Mouse (Mus musculus): ENCODE measurements at regions not wholly inside any gene's neighbourhood (a gene's known extent, or its start where the extent isn't known, plus 50 kb on each side); places are given as distances from the start of the nearest gene placed in this dataset.

- intact Hi-C loops (cut with DNase I), result loop anchor here (10.0 kb wide), 1 partner anchor 713 kb away; no protein-coding TSS in a partner anchor
- DNase-seq, result no peak
These were observed 153.3 kb downstream of the Shq1 start for GRCm38 (mm10) chr6:100517662-100518061.

GRCm38 (mm10) chr6:100512676-100513075, 158.3 kb downstream of the Shq1 start:
- intact Hi-C loops (cut with DNase I), result loop anchor here (5.0 to 10.0 kb wide), 2 partner anchors 225 to 708 kb away; partner anchors contain the start of gene Rybp
- DNase-seq, result peak in 1 of 2 experiments; percentile 55

- DNase-seq, result no peak
- intact Hi-C loops (cut with DNase I), result loop anchor here (5.0 to 10.0 kb wide), 2 partner anchors 223 to 706 kb away; partner anchors contain the start of gene Rybp
These were observed 160.3 kb downstream of the Shq1 start for GRCm38 (mm10) chr6:100510676-100511075.

GRCm38 (mm10) chr6:100505506-100506247, 165.3 kb downstream of the Shq1 start:
- no peak for DNase-seq
- intact Hi-C loops (cut with DNase I), result no loop called here

- intact Hi-C loops (cut with DNase I), result no loop called here
These were observed 167.8 kb downstream of the Shq1 start for GRCm38 (mm10) chr6:100502961-100503782.

GRCm38 (mm10) chr6:100502139-100502538, 168.8 kb downstream of the Shq1 start:
- intact Hi-C loops (cut with DNase I), result no loop called here
- DNase-seq, result peak in 1 of 2 experiments; percentile 15

More at GRCm38 (mm10) chr6:100502961-100503782, 167.8 kb downstream of the Shq1 start:
- peak; percentile 81 to 85 for DNase-seq

- intact Hi-C loops (cut with DNase I), result no loop called here
- peak; percentile 67 to 70 for DNase-seq
These were observed 170.2 kb downstream of the Shq1 start for GRCm38 (mm10) chr6:100500741-100501140.

- DNase-seq, result no peak
- intact Hi-C loops (cut with DNase I), result no loop called here
These were observed 170.9 kb downstream of the Shq1 start for GRCm38 (mm10) chr6:100500060-100500459.

GRCm38 (mm10) chr6:100498861-100499271, 172.1 kb downstream of the Shq1 start:
- intact Hi-C loops (cut with DNase I), result no loop called here
- DNase-seq, result peak; percentile 31 to 36

GRCm38 (mm10) chr6:100498126-100498525, 172.8 kb downstream of the Shq1 start:
- intact Hi-C loops (cut with DNase I), result no loop called here
- no peak for DNase-seq

GRCm38 (mm10) chr6:100496135-100496534, 174.8 kb downstream of the Shq1 start:
- intact Hi-C loops (cut with DNase I), result no loop called here
- DNase-seq, result no peak

- DNase-seq, result peak; percentile 69 to 70
- intact Hi-C loops (cut with DNase I), result no loop called here
These were observed 175.8 kb downstream of the Shq1 start for GRCm38 (mm10) chr6:100495131-100495530.

- no peak for DNase-seq
- intact Hi-C loops (cut with DNase I), result no loop called here
These were observed 177.4 kb downstream of the Shq1 start for GRCm38 (mm10) chr6:100493558-100493957.

- DNase-seq, result no peak
- intact Hi-C loops (cut with DNase I), result no loop called here
These were observed 179.1 kb downstream of the Shq1 start for GRCm38 (mm10) chr6:100491811-100492210.

- intact Hi-C loops (cut with DNase I), result no loop called here
- no peak for DNase-seq
These were observed 179.8 kb downstream of the Shq1 start for GRCm38 (mm10) chr6:100490920-100491712.

GRCm38 (mm10) chr6:100483836-100484235, 187.1 kb downstream of the Shq1 start:
- DNase-seq, result no peak
- intact Hi-C loops (cut with DNase I), result no loop called here

GRCm38 (mm10) chr6:100483084-100483810, 187.7 kb downstream of the Shq1 start:
- peak; percentile 42 to 50 for DNase-seq
- intact Hi-C loops (cut with DNase I), result no loop called here

GRCm38 (mm10) chr6:100482572-100482971, 188.4 kb downstream of the Shq1 start:
- no peak for DNase-seq
- intact Hi-C loops (cut with DNase I), result no loop called here

- no peak for DNase-seq
- intact Hi-C loops (cut with DNase I), result no loop called here
These were observed 190.4 kb downstream of the Shq1 start for GRCm38 (mm10) chr6:100480525-100480924.

GRCm38 (mm10) chr6:100479881-100480280, 191.1 kb downstream of the Shq1 start:
- DNase-seq, result peak; percentile 49 to 65
- intact Hi-C loops (cut with DNase I), result no loop called here
